Mouse (Mus musculus): Measurements from ENCODE around the gene 2610008E11Rik. TPM values are rescaled to one million over a fixed set of nuclear protein-coding genes. Genes with fewer than 3 reads are reported as not detected.
"Not testable (repeated sequence)": the region's sequence is repeated elsewhere in the genome, so short reads cannot be mapped to it uniquely, and the experiment has no call there.

2610008E11Rik gene
- polyA plus RNA-seq, 1 experiment from 2014 or later, result 29.1 TPM

DNA sequence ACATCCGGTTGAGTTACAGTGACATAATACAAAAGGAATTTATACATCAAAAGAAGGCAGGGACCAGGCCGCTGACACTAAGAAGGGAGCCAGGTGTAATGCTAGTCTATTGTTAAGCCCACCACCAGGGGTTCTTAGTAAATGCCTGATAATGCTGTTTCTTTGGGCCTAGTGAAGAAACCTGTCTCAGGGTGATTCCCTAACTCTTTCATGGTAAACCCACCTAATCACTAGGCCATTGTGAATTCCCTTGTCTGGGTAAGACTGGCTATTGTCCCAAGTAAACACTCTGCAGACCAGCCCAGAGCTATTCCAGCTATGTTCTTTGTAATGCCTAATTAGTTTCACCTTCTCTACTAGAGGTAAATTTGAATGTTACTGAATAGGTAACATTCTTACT lies 54.9 kb downstream of the 2610008E11Rik start:
- not testable (repeated sequence) for H3K27ac ChIP-seq (replicated peaks); H3K27me3 ChIP-seq (ENCODE audit: low read depth, poor library complexity, severe bottlenecking); H3K36me3 ChIP-seq; H3K4me3 ChIP-seq; DNase-seq (ENCODE audit: low spot score); H3K4me1 ChIP-seq
- H3K9me3 ChIP-seq (replicated peaks), result peaks cover 16% of the 10 kb centered on the region; the same call in 1 of the 2 replicates
- 85% methylated on average over 2 of the region's 2 CpGs for WGBS

GRCm38 (mm10) chr10:79028441-79028840 lies 69.0 kb downstream of the 2610008E11Rik start, which contains the start of gene Olfr57:
Olfr57 (plus strand) TSS chr10:79028741.
- H3K9me3 ChIP-seq (replicated peaks), result peaks cover 8% of the 10 kb centered on the region; the same call in 1 of the 2 replicates
- no peaks in the 10 kb centered on the region for H3K4me1 ChIP-seq
- DNase-seq (ENCODE audit: low spot score), result no peak
- H3K4me3 ChIP-seq, result no peak within 1 kb of the TSS
- no peak within 1 kb of the TSS for H3K27ac ChIP-seq (replicated peaks)
- no peaks in the 10 kb centered on the region for H3K27me3 ChIP-seq (ENCODE audit: low read depth, poor library complexity, severe bottlenecking)
- no peaks in the 10 kb centered on the region for H3K36me3 ChIP-seq

Other genes with a start within 250 kb of the 2610008E11Rik start
- gene Olfr1356, start 245.4 kb downstream of the 2610008E11Rik start, polyA plus RNA-seq (2016; fragmentation: Nextera tagmentation; extraction: Ambion mirVana), result not detected in 2 replicates
- not detected in 2 replicates for gene Olfr1355, start 222.1 kb downstream of the 2610008E11Rik start, polyA plus RNA-seq (2016; fragmentation: Nextera tagmentation; extraction: Ambion mirVana)
- not detected in 2 replicates for gene Olfr1354, start 184.4 kb downstream of the 2610008E11Rik start, polyA plus RNA-seq (2016; fragmentation: Nextera tagmentation; extraction: Ambion mirVana)
- gene Olfr8, start 147.0 kb downstream of the 2610008E11Rik start, polyA plus RNA-seq (2016; fragmentation: Nextera tagmentation; extraction: Ambion mirVana), result not detected in 2 replicates
- gene Olfr1353, start 134.3 kb downstream of the 2610008E11Rik start, polyA plus RNA-seq (2016; fragmentation: Nextera tagmentation; extraction: Ambion mirVana), result not detected in 2 replicates
- not detected in 2 replicates for gene Olfr1352, start 116.5 kb downstream of the 2610008E11Rik start, polyA plus RNA-seq (2016; fragmentation: Nextera tagmentation; extraction: Ambion mirVana)
- gene Olfr1351, start 85.1 kb downstream of the 2610008E11Rik start, polyA plus RNA-seq (2016; fragmentation: Nextera tagmentation; extraction: Ambion mirVana), result not detected in 2 replicates
- gene Olfr57, start 68.9 kb downstream of the 2610008E11Rik start, polyA plus RNA-seq (2016; fragmentation: Nextera tagmentation; extraction: Ambion mirVana), result 0.07 and 0.19 TPM in 2 replicates
- not detected in 2 replicates for gene Vmn2r80, start 51.2 kb upstream of the 2610008E11Rik start, polyA plus RNA-seq (2016; fragmentation: Nextera tagmentation; extraction: Ambion mirVana)
- gene Vmn2r81, start 150.1 kb upstream of the 2610008E11Rik start, polyA plus RNA-seq (2016; fragmentation: Nextera tagmentation; extraction: Ambion mirVana), result not detected in 2 replicates